Mouse (Mus musculus): ENCODE results near the gene Gm20908.
"Not testable (repeated sequence)": the region's sequence is repeated elsewhere in the genome, so short reads cannot be mapped to it uniquely, and the experiment has no call there.

Gm20908 gene

GRCm38 (mm10) chrY:64472966-64473365 is at the start of gene Gm20908:
Gene Gm20908, plus strand, starts transcription at chrY:64473266.
- not testable (repeated sequence) for DNase-seq (ENCODE audit: low spot score in 2 of 2)
